ENCODE assay signal across 10 mouse cellular contexts in genomic region chr11:69855347-69855746, GRCm38 (mm10). TPM values are rescaled to one million over a fixed set of nuclear protein-coding genes. Genes with fewer than 3 reads are reported as not detected.
DNase-seq lines count a peak whose midpoint lies in the region; ATAC-seq lines count a peak whose summit lies in the region.
"Had no signal": no experiment of that assay in that cellular context is flagged by ENCODE, and none has a peak within 500 bp of the region (broad histone marks: within the 10 kb centered on the region; RNA-seq: fewer than 3 reads in every experiment).

No protein-coding gene starts in this region.

- H3K27me3 ChIP-seq in hindbrain, embryonic 10.5 days (ENCODE audit: insufficient read depth, poor library complexity, severe bottlenecking) = peaks cover 38% of the 10 kb centered on the region
- peaks cover 35% of the 10 kb centered on the region for H3K27me3 ChIP-seq in hindbrain, embryonic 13.5 days
- H3K27me3 ChIP-seq in midbrain, embryonic 14.5 days (ENCODE audit: control insufficient read depth, insufficient read depth, low read length) = peaks cover 13% of the 10 kb centered on the region

- no peaks in the 10 kb centered on the region for H3K9me3 ChIP-seq in hindbrain, embryonic 10.5 days
- no peaks in the 10 kb centered on the region for H3K9me3 ChIP-seq in hindbrain, embryonic 13.5 days
- H3K9me3 ChIP-seq in midbrain, embryonic 14.5 days (ENCODE audit: control insufficient read depth, low read length) = no peaks in the 10 kb centered on the region

- H3K27ac ChIP-seq in hindbrain, embryonic 10.5 days = peak overlapping the region; percentile 41; the same call in 1 of the 2 replicates
- H3K27ac ChIP-seq in hindbrain, embryonic 13.5 days = no peak overlapping the region
- no peak overlapping the region for H3K27ac ChIP-seq in midbrain, embryonic 14.5 days (replicated peaks; ENCODE audit: low read depth, low read length)
- H3K27ac ChIP-seq: macrophage had no signal

- no peak for ATAC-seq in hindbrain, embryonic 13.5 days (ENCODE audit: low FRiP score)
- ATAC-seq in erythroid progenitor cell, adult 5-6 weeks (replicated peaks; ENCODE audit: low FRiP score, poor library complexity, severe bottlenecking) = peak; percentile 61
- ATAC-seq in midbrain, embryonic 14.5 days (ENCODE audit: low FRiP score, low TSS enrichment) = no peak; the same call in 1 of the 2 replicates
- ATAC-seq in frontal cortex, adult (ENCODE audit: low TSS enrichment) = no peak

- no peak overlapping the region for H3K4me2 ChIP-seq in hindbrain, embryonic 13.5 days
- H3K4me2 ChIP-seq in midbrain, embryonic 14.5 days (ENCODE audit: low read length) = no peak overlapping the region

- DNase-seq in hindbrain, embryonic 10.5 days (ENCODE audit: low spot score) = peak; percentile 60
- DNase-seq in adrenal gland, postnatal 10 days = peak; percentile 69
- DNase-seq in kidney, postnatal 10 days = peak; percentile 65
- DNase-seq in midbrain, embryonic 14.5 days = peak; percentile 58
- DNase-seq in layer of hippocampus, adult 18-20 months (ENCODE audit: low spot score in 2 of 2) = no peak

- peak overlapping the region; percentile 0; the same call in 1 of the 2 replicates for H3K4me3 ChIP-seq in hindbrain, embryonic 10.5 days
- H3K4me3 ChIP-seq in hindbrain, embryonic 13.5 days = no peak overlapping the region
- no peak overlapping the region for H3K4me3 ChIP-seq in midbrain, embryonic 14.5 days (replicated peaks; ENCODE audit: low read depth, low read length)

- H3K36me3 ChIP-seq in hindbrain, embryonic 10.5 days = peaks cover 21% of the 10 kb centered on the region
- peaks cover 25% of the 10 kb centered on the region for H3K36me3 ChIP-seq in hindbrain, embryonic 13.5 days
- H3K36me3 ChIP-seq in midbrain, embryonic 14.5 days (ENCODE audit: control insufficient read depth, insufficient read depth, low read length) = peaks cover 21% of the 10 kb centered on the region

- H3K4me1 ChIP-seq in hindbrain, embryonic 10.5 days (replicated peaks) = peaks cover 36% of the 10 kb centered on the region
- H3K4me1 ChIP-seq in hindbrain, embryonic 13.5 days (replicated peaks) = peaks cover 7% of the 10 kb centered on the region
- H3K4me1 ChIP-seq in midbrain, embryonic 14.5 days (ENCODE audit: control insufficient read depth, insufficient read depth, low read length) = no peaks in the 10 kb centered on the region

- 25% methylated on average over 16 of the region's 16 CpGs for WGBS in hindbrain, embryonic 10.5 days
- 17% methylated on average over 16 of the region's 16 CpGs for WGBS in hindbrain, embryonic 13.5 days
- WGBS in midbrain, embryonic 14.5 days = 17% methylated on average over 16 of the region's 16 CpGs

- H3K9ac ChIP-seq in hindbrain, embryonic 13.5 days = no peak overlapping the region
- H3K9ac ChIP-seq in midbrain, embryonic 14.5 days (replicated peaks; ENCODE audit: low read length) = no peak overlapping the region

RNA-seq across cellular contexts. Expression of gene Tnk1, which starts 3.2 kb away (rescaled TPM):
- 0.77 and 1.7 TPM in 2 replicates for polyA plus RNA-seq in hindbrain, embryonic 10.5 days (2016; fragmentation: Nextera tagmentation; extraction: Ambion mirVana)
- polyA plus RNA-seq in hindbrain, embryonic 13.5 days (2015; fragmentation: Nextera tagmentation; extraction: Ambion mirVana) = 0.13 and 0.23 TPM in 2 replicates
- total RNA-seq in adrenal gland, postnatal 10 days (2021) = under 1 TPM; 0.12 to 0.24 TPM
- 5.9 and 6.8 TPM in 2 replicates for total RNA-seq in erythroid progenitor cell, adult 5-6 weeks (2015; ENCODE audit: low replicate concordance)
- total RNA-seq in erythroid progenitor cell, adult 5-6 weeks (2017; ENCODE audit: low replicate concordance) = 7.3 and 8.1 TPM in 2 replicates
- not detected in 2 replicates for polyA plus RNA-seq in midbrain, embryonic 14.5 days (2014; fragmentation: Nextera tagmentation; extraction: Ambion mirVana)
- total RNA-seq in layer of hippocampus, adult 18-20 months (2021) = not detected
- polyA plus RNA-seq: macrophage had no signal

RNA-seq across cellular contexts. Expression of gene Plscr3, which starts 9.2 kb away (rescaled TPM):
- 85.3 and 88.7 TPM in 2 replicates for polyA plus RNA-seq in hindbrain, embryonic 10.5 days (2016; fragmentation: Nextera tagmentation; extraction: Ambion mirVana)
- polyA plus RNA-seq in hindbrain, embryonic 13.5 days (2015; fragmentation: Nextera tagmentation; extraction: Ambion mirVana) = 51.7 and 53.7 TPM in 2 replicates
- 10 to 100 TPM; 49.2 to 59.2 TPM for total RNA-seq in adrenal gland, postnatal 10 days (2021)
- total RNA-seq in erythroid progenitor cell, adult 5-6 weeks (2015; ENCODE audit: low replicate concordance) = 24.9 and 26.0 TPM in 2 replicates
- total RNA-seq in erythroid progenitor cell, adult 5-6 weeks (2017; ENCODE audit: low replicate concordance) = 15.1 and 27.7 TPM in 2 replicates
- 41.3 and 51.9 TPM in 2 replicates for polyA plus RNA-seq in midbrain, embryonic 14.5 days (2014; fragmentation: Nextera tagmentation; extraction: Ambion mirVana)
- 10 to 100 TPM; 15.9 to 16.1 TPM for total RNA-seq in layer of hippocampus, adult 18-20 months (2021)

RNA-seq across cellular contexts. Expression of gene Tmem256, which starts 17.0 kb away (rescaled TPM):
- 312 and 362 TPM in 2 replicates for polyA plus RNA-seq in hindbrain, embryonic 10.5 days (2016; fragmentation: Nextera tagmentation; extraction: Ambion mirVana)
- 368 and 374 TPM in 2 replicates for polyA plus RNA-seq in hindbrain, embryonic 13.5 days (2015; fragmentation: Nextera tagmentation; extraction: Ambion mirVana)
- 100 to 1,000 TPM; 137 to 145 TPM for total RNA-seq in adrenal gland, postnatal 10 days (2021)
- total RNA-seq in erythroid progenitor cell, adult 5-6 weeks (2015; ENCODE audit: low replicate concordance) = 258 and 276 TPM in 2 replicates
- total RNA-seq in erythroid progenitor cell, adult 5-6 weeks (2017; ENCODE audit: low replicate concordance) = 123 and 303 TPM in 2 replicates
- 313 and 417 TPM in 2 replicates for polyA plus RNA-seq in midbrain, embryonic 14.5 days (2014; fragmentation: Nextera tagmentation; extraction: Ambion mirVana)
- total RNA-seq in layer of hippocampus, adult 18-20 months (2021) = 100 to 1,000 TPM; 110 to 117 TPM

RNA-seq across cellular contexts. Expression of gene Nlgn2, which starts 17.8 kb away (rescaled TPM):
- polyA plus RNA-seq in hindbrain, embryonic 10.5 days (2016; fragmentation: Nextera tagmentation; extraction: Ambion mirVana) = 5.8 and 9.1 TPM in 2 replicates
- polyA plus RNA-seq in hindbrain, embryonic 13.5 days (2015; fragmentation: Nextera tagmentation; extraction: Ambion mirVana) = 21.4 and 22.0 TPM in 2 replicates
- 10 to 100 TPM; 17.3 to 23.5 TPM for total RNA-seq in adrenal gland, postnatal 10 days (2021)
- total RNA-seq in erythroid progenitor cell, adult 5-6 weeks (2015; ENCODE audit: low replicate concordance) = 0.72 and 0.84 TPM in 2 replicates
- 0.08 and 0.26 TPM in 2 replicates for total RNA-seq in erythroid progenitor cell, adult 5-6 weeks (2017; ENCODE audit: low replicate concordance)
- 25.1 and 32.4 TPM in 2 replicates for polyA plus RNA-seq in midbrain, embryonic 14.5 days (2014; fragmentation: Nextera tagmentation; extraction: Ambion mirVana)
- total RNA-seq in layer of hippocampus, adult 18-20 months (2021) = 100 to 1,000 TPM; 191 to 196 TPM

RNA-seq across cellular contexts. Expression of gene Tmem95, which starts 22.5 kb away (rescaled TPM):
- not detected in 2 replicates for polyA plus RNA-seq in hindbrain, embryonic 10.5 days (2016; fragmentation: Nextera tagmentation; extraction: Ambion mirVana)
- not detected in 2 replicates for polyA plus RNA-seq in hindbrain, embryonic 13.5 days (2015; fragmentation: Nextera tagmentation; extraction: Ambion mirVana)
- total RNA-seq in adrenal gland, postnatal 10 days (2021) = not detected
- not detected in 2 replicates for total RNA-seq in erythroid progenitor cell, adult 5-6 weeks (2015; ENCODE audit: low replicate concordance)
- not detected in 2 replicates for total RNA-seq in erythroid progenitor cell, adult 5-6 weeks (2017; ENCODE audit: low replicate concordance)
- polyA plus RNA-seq in midbrain, embryonic 14.5 days (2014; fragmentation: Nextera tagmentation; extraction: Ambion mirVana) = not detected in 2 replicates
- total RNA-seq in layer of hippocampus, adult 18-20 months (2021) = not detected
- total RNA-seq: adrenal gland, adult 18-20 months had no signal
- polyA plus RNA-seq: macrophage had no signal

Comparison
In these comparisons a context has a peak if more than half of its experiments do, and no peak if none do; other contexts are left out.
1. DNase-seq: peak in hindbrain, embryonic 10.5 days (single experiment), adrenal gland, postnatal 10 days (single experiment), kidney, postnatal 10 days (single experiment) and midbrain, embryonic 14.5 days (single experiment); none in layer of hippocampus, adult 18-20 months (0 of 2).
2. RNA of gene Tnk1, which starts 3.2 kb away (total RNA-seq): 5.9 to 8.1 TPM in erythroid progenitor cell, adult 5-6 weeks; 0.12 to 0.24 TPM in adrenal gland, postnatal 10 days and not detected in layer of hippocampus, adult 18-20 months; every median in the first group is over 4 times any median in the second.